Mouse (Mus musculus): ENCODE data around the gene Cux2. TPM values are rescaled to one million over a fixed set of nuclear protein-coding genes. Genes with fewer than 3 reads are reported as not detected.

Cux2 gene
- polyA plus RNA-seq, 1 experiment from 2014 or later = 1.5 TPM

GRCm38 (mm10) chr5:122063204-122063933 lies 13.5 kb upstream of the Cux2 start:
- Histone ChIP-seq H3K4me2 (replicated peaks; ENCODE audit: low read depth) (no peak overlapping the region), H3K27ac (ENCODE audit: low read depth, low read length) (no peak overlapping the region), H3K36me3 (ENCODE audit: control insufficient read depth, insufficient read depth) (no peaks in the 10 kb centered on the region), H3K4me3 (ENCODE audit: low read depth, low read length) (no peak overlapping the region), H3K27me3 (replicated peaks; ENCODE audit: control insufficient read depth, insufficient read depth, low read length) (no peaks in the 10 kb centered on the region), H3K9me3 (ENCODE audit: control insufficient read depth) (no peaks in the 10 kb centered on the region), H3K9ac (ENCODE audit: low read depth, low read length) (no peak overlapping the region), H3K4me1 (replicated peaks; ENCODE audit: control insufficient read depth, insufficient read depth, low read length) (no peaks in the 10 kb centered on the region)
- no peak for TF ChIP-seq CTCF (IDR thresholded peaks at IDR 0.05; ENCODE audit: low read depth)
- ATAC-seq = no peak
- 67% methylated on average over 25 of the region's 25 CpGs for WGBS

- Histone ChIP-seq H3K4me1 (replicated peaks; ENCODE audit: control insufficient read depth, insufficient read depth, low read length) (no peaks in the 10 kb centered on the region), H3K9ac (ENCODE audit: low read depth, low read length) (no peak overlapping the region), H3K27ac (ENCODE audit: low read depth, low read length) (no peak overlapping the region), H3K27me3 (replicated peaks; ENCODE audit: control insufficient read depth, insufficient read depth, low read length) (no peaks in the 10 kb centered on the region), H3K4me2 (replicated peaks; ENCODE audit: low read depth) (0 out of 2 replicates have a peak overlapping the region, but pooled peaks have one; percentile 21), H3K4me3 (ENCODE audit: low read depth, low read length) (no peak overlapping the region), H3K9me3 (ENCODE audit: control insufficient read depth) (0 out of 2 replicates have a peak, but pooled peaks cover under 1% of the 10 kb centered on the region), H3K36me3 (ENCODE audit: control insufficient read depth, insufficient read depth) (no peaks in the 10 kb centered on the region)
- 18% methylated on average over 12 of the region's 12 CpGs for WGBS
- no peak for ATAC-seq
- TF ChIP-seq CTCF (IDR thresholded peaks at IDR 0.05; ENCODE audit: low read depth) = no peak
These were observed 12.6 kb upstream of the Cux2 start for GRCm38 (mm10) chr5:122062479-122062878.

GRCm38 (mm10) chr5:122060767-122061333 lies 10.9 kb upstream of the Cux2 start:
- no peak overlapping the region for H3K4me3 ChIP-seq (ENCODE audit: low read depth, low read length)
- ATAC-seq = no peak
- H3K9me3 ChIP-seq (ENCODE audit: control insufficient read depth) = 0 out of 2 replicates have a peak, but pooled peaks cover 4% of the 10 kb centered on the region
- H3K27ac ChIP-seq (ENCODE audit: low read depth, low read length) = no peak overlapping the region
- WGBS = 38% methylated on average over 9 of the region's 12 CpGs
- H3K36me3 ChIP-seq (ENCODE audit: control insufficient read depth, insufficient read depth) = no peaks in the 10 kb centered on the region
- no peak overlapping the region for H3K4me2 ChIP-seq (replicated peaks; ENCODE audit: low read depth)
- no peak for TF ChIP-seq CTCF (IDR thresholded peaks at IDR 0.05; ENCODE audit: low read depth)
- no peaks in the 10 kb centered on the region for H3K4me1 ChIP-seq (replicated peaks; ENCODE audit: control insufficient read depth, insufficient read depth, low read length)
- H3K27me3 ChIP-seq (replicated peaks; ENCODE audit: control insufficient read depth, insufficient read depth, low read length) = no peaks in the 10 kb centered on the region
- H3K9ac ChIP-seq (ENCODE audit: low read depth, low read length) = no peak overlapping the region

GRCm38 (mm10) chr5:122059060-122060017 lies 9.4 kb upstream of the Cux2 start:
- H3K36me3 ChIP-seq (ENCODE audit: control insufficient read depth, insufficient read depth) = no peaks in the 10 kb centered on the region
- peak overlapping the region; percentile 18; the same call in 1 of the 2 replicates for H3K9ac ChIP-seq (ENCODE audit: low read depth, low read length)
- H3K4me2 ChIP-seq (replicated peaks; ENCODE audit: low read depth) = peak overlapping the region; percentile 68
- no peaks in the 10 kb centered on the region for H3K4me1 ChIP-seq (replicated peaks; ENCODE audit: control insufficient read depth, insufficient read depth, low read length)
- H3K9me3 ChIP-seq (ENCODE audit: control insufficient read depth) = 0 out of 2 replicates have a peak, but pooled peaks cover 4% of the 10 kb centered on the region
- H3K27me3 ChIP-seq (replicated peaks; ENCODE audit: control insufficient read depth, insufficient read depth, low read length) = no peaks in the 10 kb centered on the region
- H3K4me3 ChIP-seq (ENCODE audit: low read depth, low read length) = peak overlapping the region; percentile 13
- TF ChIP-seq CTCF (IDR thresholded peaks at IDR 0.05; ENCODE audit: low read depth) = peak; percentile 87
- no peak for ATAC-seq
- H3K27ac ChIP-seq (ENCODE audit: low read depth, low read length) = no peak overlapping the region
- 26% methylated on average over 39 of the region's 39 CpGs for WGBS

GRCm38 (mm10) chr5:122057622-122058021 lies 7.7 kb upstream of the Cux2 start:
- H3K27ac ChIP-seq (ENCODE audit: low read depth, low read length) = no peak overlapping the region
- no peak overlapping the region for H3K4me3 ChIP-seq (ENCODE audit: low read depth, low read length)
- 70% methylated on average over 6 of the region's 6 CpGs for WGBS
- H3K4me1 ChIP-seq (replicated peaks; ENCODE audit: control insufficient read depth, insufficient read depth, low read length) = no peaks in the 10 kb centered on the region
- no peak overlapping the region for H3K9ac ChIP-seq (ENCODE audit: low read depth, low read length)
- H3K4me2 ChIP-seq (replicated peaks; ENCODE audit: low read depth) = no peak overlapping the region
- H3K36me3 ChIP-seq (ENCODE audit: control insufficient read depth, insufficient read depth) = no peaks in the 10 kb centered on the region
- ATAC-seq = no peak
- peaks cover 8% of the 10 kb centered on the region; the same call in 1 of the 2 replicates for H3K27me3 ChIP-seq (replicated peaks; ENCODE audit: control insufficient read depth, insufficient read depth, low read length)
- peak; percentile 67 for TF ChIP-seq CTCF (IDR thresholded peaks at IDR 0.05; ENCODE audit: low read depth)
- H3K9me3 ChIP-seq (ENCODE audit: control insufficient read depth) = 0 out of 2 replicates have a peak, but pooled peaks cover 4% of the 10 kb centered on the region

Measured in intestine, postnatal 0 days (tissue).